Mouse (Mus musculus) Patski (cell line): Measurements from ENCODE around the gene Atp4a. TPM values are rescaled to one million over a fixed set of nuclear protein-coding genes. Genes with fewer than 3 reads are reported as not detected.

Experiments used
- ATAC-seq: fragments of 100-300 bp; one replicate; pipeline ENCODE4 v1.8.0; 2021
- CTCF ChIA-PET: fragments of 350-600 bp; sonication (Branson Sonifier 250); formaldehyde crosslinking; loops from one replicate; lab custom pipeline; 2022; ENCODE audit warnings: inconsistent platforms; lab: Charles Lee
- POLR2A ChIA-PET: fragments of 350-600 bp; sonication (Branson Sonifier 250); formaldehyde crosslinking; loops from one replicate; lab custom pipeline; 2022; ENCODE audit warnings: antibody characterized with exemption, inconsistent platforms; lab: Charles Lee
- DNase-seq: peaks from one replicate; pipeline ENCODE4 v3.0.0-alpha.2; 2011; ENCODE audit warnings: low read depth, low spot score
- H3K27me3 ChIP-seq: fragments of 371-371 bp; one replicate; pipeline ENCODE4 v1.5.1; 2021
- CTCF ChIP-seq: fragments of 100-300 bp; IDR thresholded peaks from one replicate; pipeline ENCODE4 v1.5.1; 2021
- in situ Hi-C: fragments of 300-500 bp; cut with MboI; formaldehyde crosslinking; loops from 3 replicates; pipeline ENCODE4 v1.11.1; 2018; ENCODE audit warnings: low pct_unique_long_range_greater_than_20kb, mixed read lengths
- polyA plus RNA-seq: library from polyadenylated mRNA; unstranded; gene quantifications from one replicate; pipeline ENCODE4 v1.2.3, GENCODE M21; 2021

Gene Atp4a
- polyA plus RNA-seq, 1 experiment from 2014 or later, result not detected

DNA sequence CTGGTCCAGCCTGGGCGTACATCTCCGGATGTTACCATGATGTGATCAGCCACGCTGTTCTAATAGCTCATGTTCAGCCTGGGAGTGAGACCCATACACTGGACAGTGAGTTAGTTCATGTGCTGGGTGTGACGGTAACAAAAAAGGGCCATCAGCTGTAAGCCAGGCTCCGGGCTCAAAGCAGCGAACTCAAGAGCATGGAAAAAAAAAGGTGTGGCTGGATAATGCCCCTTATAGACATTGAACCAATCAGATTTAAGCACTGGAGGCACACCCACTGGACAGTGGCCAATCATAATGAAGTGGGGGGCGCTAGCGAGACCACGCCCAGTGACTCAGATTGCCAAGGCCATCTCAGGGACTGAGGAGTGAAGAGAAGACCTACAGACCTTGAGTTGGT lies 13.4 kb upstream of the Atp4a start, which contains the start of gene 2200002J24Rik:
Gene 2200002J24Rik (plus strand): TSS at position 338 of the 400 bp plus-strand sequence.
- POLR2A ChIA-PET, result no interaction called here
- H3K27me3 ChIP-seq, result peaks cover 10% of the 10 kb centered on the region
- no peak for ATAC-seq
- in situ Hi-C loops, result no loop called here
- DNase-seq, result no peak
- TF ChIP-seq CTCF, result no peak
- CTCF ChIA-PET, result no interaction called here

DNA sequence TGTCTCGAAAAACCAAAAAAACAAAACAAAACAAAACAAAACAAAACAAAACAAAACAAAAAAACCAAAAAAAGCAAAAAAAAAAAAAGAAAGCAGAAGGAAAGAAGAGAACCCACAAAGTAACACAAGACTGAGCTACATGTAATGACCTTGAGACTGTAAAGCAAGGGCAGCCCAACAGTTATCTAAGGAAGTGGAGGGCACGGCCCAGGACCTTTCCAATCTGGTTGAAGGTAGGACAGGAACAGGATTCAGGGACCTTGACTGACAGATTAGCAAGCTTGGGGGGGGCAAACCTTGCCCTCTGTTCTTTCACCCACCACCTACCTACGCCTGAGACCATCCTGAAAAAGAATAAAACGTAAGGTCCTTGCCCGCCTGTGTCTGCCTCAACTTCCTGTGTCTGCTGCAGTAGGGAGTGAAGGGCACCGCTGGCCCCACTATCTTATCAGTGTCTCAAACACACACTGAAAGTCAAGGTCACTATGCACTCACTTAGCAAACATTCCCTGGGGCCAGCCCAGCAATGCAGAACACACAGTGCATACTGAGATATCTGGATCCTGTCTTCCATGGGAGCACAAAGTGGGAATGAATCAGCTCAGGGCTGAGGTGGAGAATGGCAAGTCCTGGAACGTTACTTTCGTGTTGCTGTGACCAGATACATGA lies 5.7 kb upstream of the Atp4a start:
- in situ Hi-C loops, result no loop called here
- ChIA-PET CTCF (no interaction called here), POLR2A (no interaction called here)
- no peak for TF ChIP-seq CTCF
- no peak for DNase-seq
- no peak for ATAC-seq
- peaks cover 18% of the 10 kb centered on the region for H3K27me3 ChIP-seq

DNA sequence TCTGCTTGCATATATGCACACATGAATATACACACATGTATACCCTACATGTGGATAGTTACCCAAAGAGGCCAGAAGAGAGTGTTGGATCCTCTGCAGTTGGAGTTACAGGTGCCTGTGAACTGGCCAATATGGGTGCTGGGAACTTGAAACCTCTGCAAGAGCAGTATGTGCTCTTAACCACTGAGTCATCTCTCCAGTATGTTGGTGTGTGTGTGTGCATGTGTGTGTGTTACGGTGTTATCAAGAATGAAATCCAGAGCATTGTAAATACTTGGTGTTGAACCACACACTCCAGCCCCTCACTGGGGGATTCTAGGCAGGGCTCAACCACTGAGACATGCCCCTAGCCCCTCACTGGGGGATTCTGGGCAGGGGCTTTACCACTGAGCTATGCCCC lies 4.6 kb upstream of the Atp4a start:
- no peak for TF ChIP-seq CTCF
- in situ Hi-C loops, result no loop called here
- DNase-seq, result no peak
- ChIA-PET POLR2A (no interaction called here), CTCF (interaction anchor here (1.5 kb wide), 1 partner anchor 41 kb away, joined by 4 read pairs; no protein-coding TSS in a partner anchor)
- H3K27me3 ChIP-seq, result peaks cover 18% of the 10 kb centered on the region
- ATAC-seq, result no peak

DNA sequence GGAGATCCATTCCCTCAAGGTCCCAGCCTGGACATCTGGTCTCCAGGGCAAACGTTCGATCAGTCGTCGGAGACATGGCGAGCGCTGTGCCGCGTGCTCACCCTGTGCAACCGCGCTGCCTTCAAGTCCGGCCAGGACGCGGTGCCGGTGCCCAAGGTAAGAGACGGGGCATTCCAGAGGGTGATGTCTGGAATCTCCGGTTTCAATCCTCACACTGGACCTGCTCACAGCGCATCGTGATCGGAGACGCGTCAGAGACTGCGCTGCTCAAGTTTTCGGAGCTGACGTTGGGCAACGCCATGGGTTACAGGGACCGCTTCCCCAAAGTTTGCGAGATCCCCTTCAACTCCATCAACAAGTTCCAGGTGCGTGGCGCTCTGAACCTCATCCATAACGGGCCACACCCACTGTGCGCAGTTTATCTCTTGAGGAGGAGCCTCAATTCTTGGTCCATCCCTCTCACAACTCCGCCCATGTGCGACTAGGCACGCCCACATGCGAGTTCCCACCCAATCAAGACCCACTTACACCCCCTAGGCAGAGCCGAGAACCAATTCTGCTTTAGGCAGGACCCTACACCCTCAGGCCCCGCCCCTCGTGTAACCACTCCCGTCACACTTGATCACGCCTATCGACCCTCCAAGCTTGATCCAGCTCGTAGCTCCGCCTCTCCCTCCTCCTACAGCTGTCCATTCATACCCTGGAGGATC lies 5.2 kb downstream of the Atp4a start:
- no peak for TF ChIP-seq CTCF
- CTCF ChIA-PET, result no interaction called here
- POLR2A ChIA-PET, result no interaction called here
- DNase-seq (no peak), ATAC-seq (peak; percentile 15)
- H3K27me3 ChIP-seq, result peaks cover 20% of the 10 kb centered on the region
- in situ Hi-C loops, result no loop called here

DNA sequence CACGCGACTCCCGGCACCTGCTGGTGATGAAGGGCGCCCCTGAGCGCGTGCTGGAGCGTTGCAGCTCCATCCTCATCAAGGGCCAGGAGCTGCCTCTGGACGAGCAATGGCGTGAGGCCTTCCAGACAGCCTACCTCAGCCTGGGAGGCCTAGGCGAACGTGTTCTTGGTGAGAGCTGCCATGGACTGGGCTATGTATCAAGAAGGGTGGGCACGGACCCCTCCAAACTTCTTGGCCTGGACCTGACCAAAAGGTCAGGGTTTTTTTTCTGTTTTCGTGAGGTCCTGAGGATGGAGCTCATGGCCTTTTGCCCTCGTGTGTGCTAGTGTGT lies 5.7 kb downstream of the Atp4a start:
- ATAC-seq, result no peak
- CTCF ChIA-PET, result no interaction called here

DNA sequence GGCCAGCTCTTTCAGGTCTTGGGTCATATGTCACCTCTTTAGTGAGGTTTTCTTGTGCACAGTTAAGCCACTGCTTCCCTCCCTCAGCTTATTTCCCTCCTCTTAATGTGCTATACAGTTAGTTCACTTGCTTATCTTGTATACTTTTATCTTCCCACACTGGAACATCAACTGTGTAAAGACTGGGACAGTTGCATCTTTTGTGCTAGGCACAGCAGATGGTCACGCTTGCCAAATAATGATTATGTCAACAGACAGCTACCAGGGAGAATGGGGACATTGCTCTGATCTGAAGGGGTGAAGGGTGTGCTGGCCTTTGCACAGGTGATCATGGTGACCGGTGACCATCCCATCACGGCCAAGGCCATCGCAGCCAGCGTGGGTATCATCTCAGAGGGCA lies 7.7 kb downstream of the Atp4a start:
- CTCF ChIA-PET, result no interaction called here
- ATAC-seq (no peak), DNase-seq (no peak)
- in situ Hi-C loops, result no loop called here
- peaks cover 16% of the 10 kb centered on the region for H3K27me3 ChIP-seq
- TF ChIP-seq CTCF, result no peak
- POLR2A ChIA-PET, result no interaction called here

More for the DNA sequence above, 5.7 kb downstream of the Atp4a start:
- DNase-seq, result no peak
- TF ChIP-seq CTCF, result no peak
- POLR2A ChIA-PET, result no interaction called here
- in situ Hi-C loops, result no loop called here
- H3K27me3 ChIP-seq, result peaks cover 20% of the 10 kb centered on the region

DNA sequence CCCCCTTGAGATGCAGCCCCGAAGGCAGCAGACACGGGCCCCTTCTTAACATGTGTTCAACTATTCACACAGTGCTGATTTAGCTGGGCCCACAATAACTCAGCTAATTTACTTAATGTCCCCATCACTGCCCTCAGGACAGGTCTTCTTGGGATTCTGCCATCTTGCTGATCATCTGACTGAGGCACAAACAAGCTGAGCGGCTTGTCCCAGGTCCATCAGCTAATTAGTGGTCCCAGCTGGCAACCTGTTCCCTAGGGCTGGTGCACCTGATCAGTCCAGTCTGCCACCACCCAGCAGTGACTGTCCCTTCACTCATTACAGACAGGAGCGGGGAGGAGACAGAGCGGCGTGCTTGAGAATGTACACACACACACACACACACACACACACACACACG lies 9.3 kb downstream of the Atp4a start:
- no peak for TF ChIP-seq CTCF
- in situ Hi-C loops, result no loop called here
- ChIA-PET POLR2A (no interaction called here), CTCF (no interaction called here)
- DNase-seq (no peak), ATAC-seq (no peak)
- peaks cover 7% of the 10 kb centered on the region for H3K27me3 ChIP-seq

DNA sequence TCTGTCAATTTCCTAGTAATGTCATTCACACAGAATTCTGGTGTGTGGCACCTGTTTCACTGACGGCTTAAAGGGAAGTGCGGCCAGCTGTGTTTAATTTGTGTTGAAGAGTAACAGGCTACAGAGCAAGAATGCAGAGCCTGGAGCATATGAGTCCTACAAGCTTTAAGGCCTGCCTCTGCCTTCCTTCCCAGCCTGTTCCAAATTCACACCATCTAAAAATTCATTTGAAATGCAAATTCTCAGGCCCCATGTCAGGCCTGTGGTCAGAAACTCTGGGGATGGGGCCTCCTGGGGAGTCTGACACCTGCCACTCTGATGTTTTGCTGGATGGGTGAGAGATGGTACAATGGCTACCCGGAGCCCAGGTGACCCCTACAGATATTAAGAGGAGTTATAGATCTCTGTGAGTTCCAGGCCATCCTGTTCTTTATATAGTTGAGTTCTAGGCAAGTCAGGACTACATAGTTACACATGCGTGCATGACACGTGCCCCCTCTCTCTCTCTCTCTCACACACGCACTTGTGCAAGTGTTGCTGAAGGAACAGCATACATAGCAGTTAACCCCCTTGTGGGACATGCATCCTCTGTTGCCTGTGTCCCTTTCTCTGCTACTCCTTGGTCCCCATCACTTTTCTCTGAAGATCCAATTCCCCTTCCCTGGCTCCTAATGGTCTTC lies 11.4 kb downstream of the Atp4a start:
- CTCF ChIA-PET, result no interaction called here
- in situ Hi-C loops, result no loop called here
- POLR2A ChIA-PET, result no interaction called here
- no peak for TF ChIP-seq CTCF
- H3K27me3 ChIP-seq, result no peaks in the 10 kb centered on the region
- DNase-seq, result no peak
- ATAC-seq, result no peak

DNA sequence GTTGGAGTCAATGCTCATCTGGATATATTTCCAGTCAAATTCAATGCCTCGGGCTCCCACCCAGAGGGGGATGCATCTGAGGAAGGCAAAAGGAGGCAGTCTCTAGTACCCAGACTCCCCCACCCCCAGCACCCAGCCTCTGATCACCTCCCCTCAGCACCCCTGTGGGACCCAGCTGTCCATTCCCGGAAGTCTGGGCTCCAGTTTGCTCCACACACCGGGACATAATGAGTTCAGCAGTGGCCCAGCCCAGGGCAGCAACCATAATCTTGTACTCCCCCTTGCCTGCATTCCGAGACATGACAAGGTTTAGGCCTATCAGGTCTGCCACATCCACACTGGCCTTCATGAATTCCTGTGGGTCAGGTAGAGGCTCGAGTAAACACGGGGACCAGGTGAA lies 16.2 kb downstream of the Atp4a start:
- DNase-seq (no peak), ATAC-seq (no peak)
- CTCF ChIA-PET, result no interaction called here
- TF ChIP-seq CTCF, result no peak
- H3K27me3 ChIP-seq, result no peaks in the 10 kb centered on the region
- in situ Hi-C loops, result no loop called here
- POLR2A ChIA-PET, result no interaction called here

DNA sequence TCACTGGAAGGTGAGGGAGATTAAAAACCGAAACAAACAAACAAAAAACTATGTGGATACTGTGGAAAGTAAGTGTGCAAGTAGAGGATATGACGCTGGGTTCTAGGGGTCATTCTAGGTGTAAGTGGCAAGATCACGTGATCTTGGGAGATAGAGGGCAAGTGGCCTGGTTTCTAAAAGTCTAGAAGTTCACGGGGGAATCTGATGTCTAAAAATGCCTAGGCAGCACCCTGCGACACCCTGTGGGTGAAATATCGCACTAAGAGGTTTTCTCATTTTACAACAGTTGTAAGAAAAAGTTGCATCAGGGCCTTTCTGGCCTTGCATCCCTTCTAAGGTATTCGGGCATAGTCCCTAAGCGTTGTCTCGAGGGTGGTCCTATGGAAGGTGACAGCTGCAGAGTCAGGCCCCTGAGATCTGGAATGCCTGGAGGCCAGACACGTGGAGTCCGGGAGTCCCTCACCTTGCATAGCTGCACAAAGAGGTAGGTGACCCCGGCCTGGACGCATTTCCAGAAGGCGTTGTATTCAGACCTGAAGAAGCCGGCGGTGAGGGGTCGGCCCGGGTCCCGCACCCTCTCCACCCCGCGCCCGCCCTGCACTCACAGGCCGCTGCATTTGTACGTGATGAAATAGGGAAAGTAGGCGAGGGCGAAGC lies 16.9 kb downstream of the Atp4a start:
- DNase-seq, result no peak
- in situ Hi-C loops, result no loop called here

More for the DNA sequence above, 16.9 kb downstream of the Atp4a start:
- no peaks in the 10 kb centered on the region for H3K27me3 ChIP-seq
- TF ChIP-seq CTCF, result no peak
- CTCF ChIA-PET, result interaction anchor here (3.6 kb wide), 1 partner anchor 17 kb away, joined by 19 read pairs; no protein-coding TSS in a partner anchor
- peak; percentile 9 for ATAC-seq
- POLR2A ChIA-PET, result interaction anchor here (0.6 kb wide), 1 partner anchor 13 kb away, joined by 3 read pairs; no protein-coding TSS in a partner anchor
